Mouse (Mus musculus): ENCODE data around the gene Ush1g. TPM values are rescaled to one million over a fixed set of nuclear protein-coding genes. Genes with fewer than 3 reads are reported as not detected.
A peak's percentile ranks its signal among the peaks of the same experiment; 100 is the strongest.

The Ush1g gene
- polyA plus RNA-seq, 1 experiment from 2014 or later = 0.14 TPM

DNA sequence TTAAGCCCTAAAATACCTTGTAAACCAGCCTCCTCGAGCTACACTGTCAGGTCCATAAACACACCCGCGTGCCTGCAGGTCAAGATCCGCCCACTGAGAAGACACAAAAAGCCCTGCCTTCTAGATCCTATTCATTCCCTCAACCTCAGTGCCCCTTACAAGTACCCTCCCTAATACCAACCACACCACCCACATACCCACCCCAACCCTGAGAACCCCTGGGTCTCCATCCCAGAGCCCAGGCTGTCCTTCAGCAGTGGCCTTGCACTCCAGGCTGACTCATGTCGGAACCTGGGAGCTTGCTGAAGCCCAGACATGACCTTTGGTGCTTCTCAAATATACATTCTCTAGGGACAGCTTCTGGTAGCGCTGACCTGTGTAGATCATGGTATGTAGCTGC lies 47.1 kb downstream of the Ush1g start:
- Histone ChIP-seq H3K4me3 (ENCODE audit: low read depth, low read length) (no peak overlapping the region), H3K27me3 (replicated peaks; ENCODE audit: control insufficient read depth, insufficient read depth, low read length) (no peaks in the 10 kb centered on the region; the same call in 1 of the 2 replicates), H3K9ac (ENCODE audit: low read length) (no peak overlapping the region), H3K9me3 (ENCODE audit: control insufficient read depth, low read length) (no peaks in the 10 kb centered on the region), H3K36me3 (ENCODE audit: control insufficient read depth, insufficient read depth, low read length) (no peaks in the 10 kb centered on the region), H3K4me1 (replicated peaks; ENCODE audit: control insufficient read depth, insufficient read depth, low read length) (peaks cover 13% of the 10 kb centered on the region; the same call in 1 of the 2 replicates), H3K4me2 (ENCODE audit: low read length) (no peak overlapping the region), H3K27ac (ENCODE audit: low read depth) (no peak overlapping the region)
- no peak for DNase-seq (ENCODE audit: low spot score)
- ATAC-seq (replicated peaks; ENCODE audit: low FRiP score, low TSS enrichment, low read depth) = no peak
- WGBS = 76% methylated on average over 6 of the region's 6 CpGs

DNA sequence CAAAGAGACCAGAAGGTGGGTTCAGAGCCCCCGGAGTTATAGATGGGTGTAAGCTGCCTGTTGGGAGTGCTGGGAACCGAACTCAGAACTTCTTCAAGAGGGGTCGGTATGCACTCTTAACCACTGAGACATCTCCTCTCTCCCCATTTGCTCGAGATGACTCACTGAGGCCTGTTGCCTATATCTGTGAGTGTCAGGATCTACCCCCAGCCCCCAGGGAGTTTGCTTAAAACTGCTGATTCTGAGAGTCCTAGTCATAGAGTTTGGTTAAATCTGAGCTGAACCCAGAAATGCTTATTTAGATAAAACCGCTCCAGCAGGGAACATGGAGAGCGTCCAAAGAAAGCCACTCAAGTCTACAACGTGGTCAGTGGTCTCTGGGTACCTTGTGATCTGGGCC lies 47.7 kb downstream of the Ush1g start:
- peaks cover 13% of the 10 kb centered on the region; the same call in 1 of the 2 replicates for H3K4me1 ChIP-seq (replicated peaks; ENCODE audit: control insufficient read depth, insufficient read depth, low read length)
- H3K9me3 ChIP-seq (ENCODE audit: control insufficient read depth, low read length) = no peaks in the 10 kb centered on the region
- H3K27me3 ChIP-seq (replicated peaks; ENCODE audit: control insufficient read depth, insufficient read depth, low read length) = peaks cover 2% of the 10 kb centered on the region; the same call in 1 of the 2 replicates
- no peak overlapping the region for H3K27ac ChIP-seq (ENCODE audit: low read depth)
- 0 out of 2 replicates have a peak, but pooled peaks cover 3% of the 10 kb centered on the region for H3K36me3 ChIP-seq (ENCODE audit: control insufficient read depth, insufficient read depth, low read length)
- H3K9ac ChIP-seq (ENCODE audit: low read length) = no peak overlapping the region
- 82% methylated on average over 7 of the region's 7 CpGs for WGBS
- DNase-seq (ENCODE audit: low spot score) (no peak), ATAC-seq (replicated peaks; ENCODE audit: low FRiP score, low TSS enrichment, low read depth) (no peak)
- H3K4me2 ChIP-seq (ENCODE audit: low read length) = no peak overlapping the region
- H3K4me3 ChIP-seq (ENCODE audit: low read depth, low read length) = no peak overlapping the region

DNA sequence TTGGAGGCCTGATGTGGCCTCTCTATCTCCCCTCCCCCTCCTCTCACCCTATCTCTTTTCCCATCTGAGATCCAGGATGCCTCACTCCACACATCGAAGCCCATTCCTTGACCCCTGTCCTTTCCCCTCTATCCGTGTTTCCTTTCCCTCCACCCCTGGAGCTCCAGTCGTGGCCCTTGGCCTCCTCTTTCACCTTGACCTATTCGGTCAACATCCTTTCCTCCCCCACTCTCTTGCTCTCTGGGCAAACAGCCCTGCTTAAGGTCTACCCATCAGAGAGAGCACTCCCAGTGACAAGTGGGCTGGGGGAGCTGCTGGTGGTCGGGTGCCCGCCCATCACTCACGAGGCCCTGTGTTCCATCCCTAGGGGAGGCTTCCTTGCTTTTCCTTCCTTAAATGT lies 48.1 kb downstream of the Ush1g start:
- peaks cover 7% of the 10 kb centered on the region for H3K27me3 ChIP-seq (replicated peaks; ENCODE audit: control insufficient read depth, insufficient read depth, low read length)

GRCm38 (mm10) chr11:115272894-115273498 lies 48.8 kb downstream of the Ush1g start:
- H3K27ac ChIP-seq (ENCODE audit: low read depth) = no peak overlapping the region

More for the DNA sequence above, 48.1 kb downstream of the Ush1g start:
- Histone ChIP-seq H3K9ac (ENCODE audit: low read length) (no peak overlapping the region), H3K36me3 (ENCODE audit: control insufficient read depth, insufficient read depth, low read length) (peaks cover 6% of the 10 kb centered on the region; the same call in 1 of the 2 replicates), H3K27ac (ENCODE audit: low read depth) (no peak overlapping the region), H3K4me1 (replicated peaks; ENCODE audit: control insufficient read depth, insufficient read depth, low read length) (peaks cover 13% of the 10 kb centered on the region; the same call in 1 of the 2 replicates), H3K9me3 (ENCODE audit: control insufficient read depth, low read length) (no peaks in the 10 kb centered on the region), H3K4me2 (ENCODE audit: low read length) (no peak overlapping the region), H3K4me3 (ENCODE audit: low read depth, low read length) (no peak overlapping the region)
- WGBS = 58% methylated on average over 7 of the region's 7 CpGs
- DNase-seq (ENCODE audit: low spot score) (no peak), ATAC-seq (replicated peaks; ENCODE audit: low FRiP score, low TSS enrichment, low read depth) (no peak)

GRCm38 (mm10) chr11:115271481-115271880 lies 50.4 kb downstream of the Ush1g start:
- peaks cover 7% of the 10 kb centered on the region; the same call in 1 of the 2 replicates for H3K36me3 ChIP-seq (ENCODE audit: control insufficient read depth, insufficient read depth, low read length)
- WGBS = 62% methylated on average over 10 of the region's 10 CpGs
- H3K27ac ChIP-seq (ENCODE audit: low read depth) = no peak overlapping the region
- ATAC-seq (replicated peaks; ENCODE audit: low FRiP score, low TSS enrichment, low read depth) (no peak), DNase-seq (ENCODE audit: low spot score) (no peak)
- H3K9ac ChIP-seq (ENCODE audit: low read length) = no peak overlapping the region
- H3K4me3 ChIP-seq (ENCODE audit: low read depth, low read length) = no peak overlapping the region
- peaks cover 12% of the 10 kb centered on the region for H3K4me1 ChIP-seq (replicated peaks; ENCODE audit: control insufficient read depth, insufficient read depth, low read length)
- H3K4me2 ChIP-seq (ENCODE audit: low read length) = no peak overlapping the region
- H3K9me3 ChIP-seq (ENCODE audit: control insufficient read depth, low read length) = no peaks in the 10 kb centered on the region
- H3K27me3 ChIP-seq (replicated peaks; ENCODE audit: control insufficient read depth, insufficient read depth, low read length) = peaks cover 29% of the 10 kb centered on the region

More at GRCm38 (mm10) chr11:115272894-115273498, 48.8 kb downstream of the Ush1g start:
- Histone ChIP-seq H3K36me3 (ENCODE audit: control insufficient read depth, insufficient read depth, low read length) (peaks cover 7% of the 10 kb centered on the region; the same call in 1 of the 2 replicates), H3K4me2 (ENCODE audit: low read length) (no peak overlapping the region), H3K27me3 (replicated peaks; ENCODE audit: control insufficient read depth, insufficient read depth, low read length) (peaks cover 14% of the 10 kb centered on the region), H3K4me3 (ENCODE audit: low read depth, low read length) (no peak overlapping the region), H3K9me3 (ENCODE audit: control insufficient read depth, low read length) (no peaks in the 10 kb centered on the region), H3K4me1 (replicated peaks; ENCODE audit: control insufficient read depth, insufficient read depth, low read length) (peaks cover 12% of the 10 kb centered on the region; the same call in 1 of the 2 replicates), H3K9ac (ENCODE audit: low read length) (no peak overlapping the region)
- ATAC-seq (replicated peaks; ENCODE audit: low FRiP score, low TSS enrichment, low read depth) (no peak), DNase-seq (ENCODE audit: low spot score) (no peak)
- WGBS = 76% methylated on average over 10 of the region's 10 CpGs

GRCm38 (mm10) chr11:115271052-115271451 lies 50.8 kb downstream of the Ush1g start:
- DNase-seq (ENCODE audit: low spot score) (no peak), ATAC-seq (replicated peaks; ENCODE audit: low FRiP score, low TSS enrichment, low read depth) (no peak)
- Histone ChIP-seq H3K4me1 (replicated peaks; ENCODE audit: control insufficient read depth, insufficient read depth, low read length) (peaks cover 8% of the 10 kb centered on the region), H3K4me3 (ENCODE audit: low read depth, low read length) (no peak overlapping the region), H3K27me3 (replicated peaks; ENCODE audit: control insufficient read depth, insufficient read depth, low read length) (peaks cover 34% of the 10 kb centered on the region), H3K9me3 (ENCODE audit: control insufficient read depth, low read length) (no peaks in the 10 kb centered on the region), H3K9ac (ENCODE audit: low read length) (no peak overlapping the region), H3K36me3 (ENCODE audit: control insufficient read depth, insufficient read depth, low read length) (peaks cover 7% of the 10 kb centered on the region; the same call in 1 of the 2 replicates), H3K27ac (ENCODE audit: low read depth) (no peak overlapping the region), H3K4me2 (ENCODE audit: low read length) (no peak overlapping the region)
- WGBS = 87% methylated on average over 9 of the region's 9 CpGs

GRCm38 (mm10) chr11:115270148-115270861 lies 51.5 kb downstream of the Ush1g start:
- Histone ChIP-seq H3K36me3 (ENCODE audit: control insufficient read depth, insufficient read depth, low read length) (peaks cover 7% of the 10 kb centered on the region; the same call in 1 of the 2 replicates), H3K4me3 (ENCODE audit: low read depth, low read length) (no peak overlapping the region), H3K9me3 (ENCODE audit: control insufficient read depth, low read length) (no peaks in the 10 kb centered on the region), H3K27me3 (replicated peaks; ENCODE audit: control insufficient read depth, insufficient read depth, low read length) (peaks cover 41% of the 10 kb centered on the region), H3K27ac (ENCODE audit: low read depth) (no peak overlapping the region), H3K9ac (ENCODE audit: low read length) (no peak overlapping the region), H3K4me1 (replicated peaks; ENCODE audit: control insufficient read depth, insufficient read depth, low read length) (peaks cover 5% of the 10 kb centered on the region), H3K4me2 (ENCODE audit: low read length) (no peak overlapping the region)
- ATAC-seq (replicated peaks; ENCODE audit: low FRiP score, low TSS enrichment, low read depth) (no peak; the same call in 1 of the 2 replicates), DNase-seq (ENCODE audit: low spot score) (peak; percentile 94)
- 26% methylated on average over 19 of the region's 19 CpGs for WGBS

- 91% methylated on average over 27 of the region's 27 CpGs for WGBS
- ATAC-seq (replicated peaks; ENCODE audit: low FRiP score, low TSS enrichment, low read depth) (no peak), DNase-seq (ENCODE audit: low spot score) (no peak)
- Histone ChIP-seq H3K4me3 (ENCODE audit: low read depth, low read length) (no peak overlapping the region), H3K4me2 (ENCODE audit: low read length) (no peak overlapping the region), H3K4me1 (replicated peaks; ENCODE audit: control insufficient read depth, insufficient read depth, low read length) (peaks cover 8% of the 10 kb centered on the region), H3K27ac (ENCODE audit: low read depth) (no peak overlapping the region), H3K27me3 (replicated peaks; ENCODE audit: control insufficient read depth, insufficient read depth, low read length) (peaks cover 49% of the 10 kb centered on the region), H3K9ac (ENCODE audit: low read length) (no peak overlapping the region), H3K36me3 (ENCODE audit: control insufficient read depth, insufficient read depth, low read length) (peaks cover 7% of the 10 kb centered on the region; the same call in 1 of the 2 replicates), H3K9me3 (ENCODE audit: control insufficient read depth, low read length) (no peaks in the 10 kb centered on the region)
These were observed 52.3 kb downstream of the Ush1g start for GRCm38 (mm10) chr11:115269330-115270066.
